Mouse (Mus musculus) gastrocnemius, adult 2 months (tissue): Measurements from ENCODE around the gene Ube2d2b. TPM values are rescaled to one million over a fixed set of nuclear protein-coding genes. Genes with fewer than 3 reads are reported as not detected.

Source experiments
- DNase-seq: peaks from one replicate; pipeline ENCODE4 v3.0.0; 2022
- H3K27ac ChIP-seq: fragments of 200-600 bp; 2 replicates; pipeline ENCODE4 v1.8.1; 2022; ENCODE audit warnings: mild to moderate bottlenecking
- H3K4me3 ChIP-seq: fragments of 200-600 bp; 2 replicates; pipeline ENCODE4 v1.8.1; 2022; ENCODE audit warnings: mild to moderate bottlenecking, moderate library complexity
- CTCF ChIP-seq: fragments of 200-600 bp; IDR thresholded peaks from 2 replicates; pipeline ENCODE4 v1.8.1; 2022; ENCODE audit warnings: antibody characterized with exemption, mild to moderate bottlenecking, moderate library complexity
- intact Hi-C: fragments of 180-260 bp; cut with DNase I; formaldehyde crosslinking; loops from one replicate; pipeline ENCODE4 v1.15.1; 2025
- long read RNA-seq, 2 experiments: library from polyadenylated mRNA; stranded (forward); transcript quantifications; one replicate each; pipeline ENCODE4 v2.0.0; 2021
- total RNA-seq, 2 experiments: library from RNA; stranded (reverse); gene quantifications; 2 replicates each; pipeline ENCODE4 v1.2.3; 2021

Gene Ube2d2b
- total RNA-seq: not detected
- long read RNA-seq, experiment 1: 0 reads
- long read RNA-seq, experiment 2: 0 reads

DNA sequence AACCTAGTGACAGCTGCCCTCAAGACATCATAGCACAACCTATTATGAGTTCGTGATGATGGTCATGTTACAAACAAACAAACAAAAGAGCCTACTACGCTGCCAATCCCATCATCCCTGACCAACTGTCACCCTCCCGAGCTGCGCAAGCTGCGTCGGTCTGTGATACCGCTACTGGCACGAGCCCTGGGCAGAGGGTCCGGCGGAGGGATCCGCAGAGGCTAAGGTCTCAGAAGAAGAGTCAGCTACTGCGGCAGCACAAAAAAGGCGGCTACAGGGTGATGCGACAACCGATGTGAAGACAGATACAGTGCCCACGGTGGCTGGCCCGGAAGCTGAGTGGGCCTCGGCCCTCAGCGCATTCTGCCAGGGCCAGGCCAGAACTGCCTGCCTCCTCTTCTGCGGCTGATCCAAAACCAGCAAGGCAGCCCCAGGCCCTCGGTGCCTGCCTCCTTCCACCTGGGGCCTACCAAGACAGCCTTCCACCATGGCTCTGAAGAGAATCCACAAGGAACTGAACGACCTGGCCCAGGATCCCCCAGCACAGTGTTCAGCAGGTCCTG is at the start of gene Ube2d2b:
Gene Ube2d2b (plus strand): TSS at position 102 of the 563 bp plus-strand sequence.
- Histone ChIP-seq H3K27ac (no peak within 1 kb of the TSS), H3K4me3 (no peak within 1 kb of the TSS)
- DNase-seq: no peak
- intact Hi-C loops: no loop called here
- no peak for TF ChIP-seq CTCF

DNA sequence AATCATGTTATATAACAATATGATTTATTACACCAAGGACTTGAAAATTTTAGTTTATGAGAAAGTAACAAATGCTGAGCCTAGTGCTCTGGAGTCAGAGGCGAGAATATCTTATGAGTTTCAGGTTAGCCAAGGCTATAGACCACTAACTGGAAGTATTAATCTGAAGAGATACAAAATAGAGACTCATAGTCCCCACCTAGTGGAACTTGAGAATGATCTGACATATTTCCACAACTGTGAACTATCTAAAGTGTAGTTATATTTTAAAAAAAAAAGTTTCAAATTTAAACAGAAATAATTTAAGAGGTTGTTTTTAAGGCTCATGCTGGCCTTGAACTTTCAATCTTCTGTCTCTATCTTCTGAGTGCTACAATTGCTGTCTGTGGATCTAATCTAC is 47.5 kb upstream of the Ube2d2b start:
- DNase-seq: no peak
- TF ChIP-seq CTCF: no peak
- H3K27ac ChIP-seq: no peak overlapping the region
- H3K4me3 ChIP-seq: no peak overlapping the region
- intact Hi-C loops: no loop called here

GRCm38 (mm10) chr5:107787682-107788443 is 42.0 kb upstream of the Ube2d2b start:
- intact Hi-C loops: no loop called here

DNA sequence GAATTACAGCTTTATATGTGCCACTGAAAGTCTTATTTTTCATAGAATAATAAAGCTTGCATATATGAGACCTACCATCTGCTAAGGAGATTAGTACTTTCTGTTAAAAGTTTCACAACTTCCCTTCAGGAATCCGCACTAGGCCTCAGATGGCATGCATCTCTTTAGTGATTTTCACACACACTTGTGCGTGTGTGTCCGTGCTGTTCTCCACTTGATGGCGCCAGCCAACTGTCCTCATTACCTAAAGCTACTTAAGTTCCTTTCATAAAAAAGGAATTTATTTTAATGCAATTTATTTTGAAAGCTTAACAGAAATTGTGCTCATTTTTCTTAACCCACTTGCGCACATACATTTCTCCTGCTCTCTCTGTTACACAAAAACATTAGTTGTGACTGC is 40.4 kb upstream of the Ube2d2b start:
- DNase-seq: no peak
- peak; percentile 53 for TF ChIP-seq CTCF
- Histone ChIP-seq H3K4me3 (no peak overlapping the region), H3K27ac (no peak overlapping the region)
- intact Hi-C loops: no loop called here

More at GRCm38 (mm10) chr5:107787682-107788443, 42.0 kb upstream of the Ube2d2b start:
- Histone ChIP-seq H3K27ac (no peak overlapping the region), H3K4me3 (no peak overlapping the region)
- DNase-seq: no peak
- TF ChIP-seq CTCF: no peak

DNA sequence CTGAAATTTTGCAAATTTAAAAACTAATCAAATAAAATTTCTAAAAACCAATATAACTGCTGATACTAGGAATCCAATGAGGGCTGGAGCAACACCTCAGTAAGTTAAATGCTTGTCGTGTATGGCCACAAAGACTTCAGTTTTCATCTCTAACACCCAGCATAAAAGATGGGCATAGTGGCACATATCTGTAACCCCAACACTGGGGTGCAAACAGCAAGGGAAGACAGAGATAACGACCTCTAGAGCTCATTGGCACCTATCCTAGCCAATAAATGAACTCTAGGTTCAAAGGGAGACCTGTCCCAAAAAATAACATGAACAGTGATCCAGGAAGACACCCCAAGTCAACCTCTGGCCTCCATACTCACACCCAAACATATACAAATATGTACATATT is 37.9 kb upstream of the Ube2d2b start:
- DNase-seq: no peak
- Histone ChIP-seq H3K4me3 (no peak overlapping the region), H3K27ac (no peak overlapping the region)
- intact Hi-C loops: loop anchor here (5.0 kb wide), 1 partner anchor 100 kb away; no protein-coding TSS in a partner anchor
- no peak for TF ChIP-seq CTCF

DNA sequence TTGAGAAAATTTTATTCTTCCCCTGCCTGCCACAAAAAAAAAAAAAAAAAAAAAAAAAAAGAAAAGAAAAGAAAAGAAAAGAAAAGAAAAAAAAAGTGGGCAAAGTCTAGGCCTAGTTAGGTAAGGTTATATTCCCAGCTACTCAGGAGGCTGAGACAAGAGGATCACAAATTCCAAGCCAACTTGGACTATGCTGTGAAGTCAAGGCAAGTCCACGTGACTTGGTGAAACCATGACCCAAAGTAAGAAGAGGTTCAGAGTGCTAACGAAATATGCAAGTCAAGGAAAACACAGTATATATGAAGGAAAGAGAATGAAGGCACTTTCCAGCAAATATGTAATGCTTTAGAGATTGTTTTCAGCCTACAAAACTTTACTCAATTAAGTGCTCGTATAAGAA is 37.4 kb upstream of the Ube2d2b start:
- intact Hi-C loops: loop anchor here (5.0 kb wide), 1 partner anchor 100 kb away; no protein-coding TSS in a partner anchor
- TF ChIP-seq CTCF: no peak
- Histone ChIP-seq H3K27ac (no peak overlapping the region), H3K4me3 (no peak overlapping the region)
- DNase-seq: no peak

DNA sequence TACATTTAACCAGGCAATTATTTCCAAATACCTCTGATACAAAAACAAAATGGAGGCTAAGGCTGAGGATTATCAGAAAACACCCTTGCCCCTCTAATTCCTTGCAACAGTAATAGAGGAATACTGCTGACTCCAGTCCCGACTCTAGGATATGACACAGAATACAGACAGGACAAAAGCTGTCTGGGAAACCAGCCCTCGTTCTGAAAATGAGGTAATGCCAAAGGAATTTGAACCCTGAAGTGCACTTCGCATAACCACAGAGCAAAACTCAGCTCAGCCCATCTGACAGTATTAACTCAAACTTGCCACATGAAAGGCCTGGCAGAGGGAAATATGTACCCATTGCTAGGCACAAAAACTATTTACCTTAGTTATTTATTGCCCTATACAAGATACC is 36.6 kb upstream of the Ube2d2b start:
- no peak for DNase-seq
- H3K27ac ChIP-seq: no peak overlapping the region
- no peak for TF ChIP-seq CTCF
- no peak overlapping the region for H3K4me3 ChIP-seq
- intact Hi-C loops: loop anchor here (5.0 kb wide), 1 partner anchor 99 kb away; no protein-coding TSS in a partner anchor

DNA sequence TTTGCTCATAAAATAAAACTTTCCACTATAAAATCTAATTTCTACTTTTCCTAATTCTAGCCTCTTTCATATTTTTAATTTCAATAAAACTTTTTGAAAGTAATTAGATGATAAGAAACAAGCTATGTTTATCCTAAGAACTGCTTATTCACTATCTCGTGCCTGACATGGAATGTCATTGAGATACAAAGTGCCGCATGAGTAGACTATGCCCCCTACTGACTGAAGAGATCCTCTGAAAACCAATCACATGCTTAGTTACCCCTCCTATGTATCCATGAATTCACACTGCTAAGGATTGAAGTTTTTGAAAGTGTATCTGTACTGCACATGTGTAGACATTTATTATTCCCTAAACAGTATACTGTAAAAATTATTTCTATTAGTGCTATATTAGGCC is 36.0 kb upstream of the Ube2d2b start:
- no peak for DNase-seq
- H3K4me3 ChIP-seq: no peak overlapping the region
- TF ChIP-seq CTCF: peak; percentile 48
- no peak overlapping the region for H3K27ac ChIP-seq
- intact Hi-C loops: loop anchor here (5.0 kb wide), 1 partner anchor 98 kb away; no protein-coding TSS in a partner anchor

DNA sequence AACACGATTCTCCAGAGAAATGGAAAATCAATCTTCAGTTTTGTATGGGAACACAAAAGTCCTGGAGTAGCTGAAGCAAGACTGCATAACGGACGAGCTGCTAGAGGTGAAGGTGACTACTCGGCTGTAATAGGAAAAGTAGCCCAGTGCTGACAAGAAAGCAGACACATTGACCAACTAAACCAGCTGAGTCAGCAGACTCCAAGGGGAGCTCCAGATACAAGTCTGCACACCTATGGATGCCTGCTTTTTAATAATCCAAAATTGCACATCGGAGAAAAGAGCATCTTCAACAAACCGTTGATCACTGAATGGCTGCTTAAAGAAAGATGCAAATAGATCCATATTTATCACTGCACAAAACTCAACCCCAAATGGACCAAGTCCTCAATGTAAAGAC is 31.6 kb upstream of the Ube2d2b start:
- intact Hi-C loops: no loop called here

GRCm38 (mm10) chr5:107801234-107801633 is 28.7 kb upstream of the Ube2d2b start:
- H3K27ac ChIP-seq: no peak overlapping the region
- H3K4me3 ChIP-seq: no peak overlapping the region
- no peak for DNase-seq
- TF ChIP-seq CTCF: no peak
- intact Hi-C loops: no loop called here

More for the DNA sequence above, 31.6 kb upstream of the Ube2d2b start:
- Histone ChIP-seq H3K4me3 (no peak overlapping the region), H3K27ac (no peak overlapping the region)
- DNase-seq: no peak
- no peak for TF ChIP-seq CTCF

- H3K27ac ChIP-seq: no peak overlapping the region
- no peak overlapping the region for H3K4me3 ChIP-seq
- intact Hi-C loops: no loop called here
- DNase-seq: no peak
- no peak for TF ChIP-seq CTCF
These were observed 27.3 kb upstream of the Ube2d2b start for GRCm38 (mm10) chr5:107802621-107803020.

DNA sequence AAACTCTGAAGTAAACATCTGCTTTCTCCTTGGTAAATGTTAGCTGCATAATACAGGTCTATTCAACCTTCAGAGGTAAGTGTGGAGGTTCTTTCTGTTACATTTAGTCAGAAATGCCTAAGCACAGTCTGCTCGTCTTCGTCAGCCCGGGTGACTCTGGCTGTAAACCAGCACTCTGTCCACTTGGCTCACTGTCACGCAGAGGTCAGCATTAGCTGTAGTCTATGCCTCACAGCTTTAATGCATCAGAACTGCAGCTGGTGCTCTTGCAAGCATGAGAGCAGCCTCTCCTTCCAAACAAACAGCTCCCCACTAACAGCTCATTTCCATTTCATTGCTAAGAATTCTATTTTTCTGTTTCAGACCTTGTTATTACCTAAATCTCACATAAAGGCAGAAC is 22.4 kb upstream of the Ube2d2b start:
- Histone ChIP-seq H3K4me3 (no peak overlapping the region), H3K27ac (0 out of 2 replicates have a peak overlapping the region, but pooled peaks have one; percentile 24)
- DNase-seq: peak; percentile 71
- TF ChIP-seq CTCF: no peak
- intact Hi-C loops: no loop called here

DNA sequence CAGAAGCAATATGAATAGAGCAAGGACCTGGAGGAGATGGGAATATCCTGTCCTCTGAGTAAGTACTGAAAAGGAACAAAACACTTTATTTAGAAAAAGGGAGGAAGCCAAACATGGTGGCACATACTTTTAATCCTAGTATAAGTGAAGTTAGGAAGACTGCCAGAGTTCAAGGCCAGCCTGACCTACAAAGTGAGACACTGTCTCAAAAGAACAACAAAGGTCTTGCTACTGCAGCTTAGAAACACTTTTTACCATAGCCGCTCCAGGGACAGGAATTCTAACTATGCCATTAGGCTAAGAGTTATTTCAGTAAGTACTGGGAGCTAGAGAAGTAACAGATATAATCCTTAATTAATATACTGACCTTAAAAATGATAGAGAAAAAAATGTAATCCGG is 15.2 kb upstream of the Ube2d2b start:
- Histone ChIP-seq H3K27ac (no peak overlapping the region), H3K4me3 (no peak overlapping the region)
- no peak for TF ChIP-seq CTCF
- DNase-seq: no peak
- intact Hi-C loops: no loop called here
